Mouse (Mus musculus) kidney, postnatal 4 days (tissue): ENCODE data around the gene Hist1h1c.
"Not testable (repeated sequence)": the region's sequence is repeated elsewhere in the genome, so short reads cannot be mapped to it uniquely, and the experiment has no call there.

Source experiments
- DNase-seq, 2 experiments: peaks; one replicate each; pipeline ENCODE4 v3.0.0; 2021; ENCODE audit warnings: mixed read lengths in 2 of 2

Gene Hist1h1c

DNA sequence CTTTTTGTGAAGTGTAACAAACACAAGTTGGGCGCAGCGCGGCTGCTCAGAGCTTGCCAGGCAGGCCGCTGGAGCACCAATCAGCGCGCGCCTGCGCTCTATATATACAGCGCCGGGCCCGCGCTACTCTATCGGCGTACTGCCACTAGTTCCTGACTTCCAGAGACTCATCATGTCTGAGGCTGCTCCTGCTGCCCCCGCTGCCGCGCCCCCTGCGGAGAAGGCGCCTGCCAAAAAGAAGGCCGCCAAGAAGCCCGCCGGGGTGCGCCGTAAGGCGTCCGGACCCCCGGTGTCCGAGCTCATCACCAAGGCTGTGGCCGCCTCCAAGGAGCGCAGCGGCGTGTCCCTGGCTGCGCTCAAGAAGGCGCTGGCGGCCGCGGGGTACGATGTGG lies at the start of gene Hist1h1c:
TSS of gene Hist1h1c (plus strand) at position 132 of the 392 bp plus-strand sequence.
- peak; percentile 91 to 95 for DNase-seq

DNA sequence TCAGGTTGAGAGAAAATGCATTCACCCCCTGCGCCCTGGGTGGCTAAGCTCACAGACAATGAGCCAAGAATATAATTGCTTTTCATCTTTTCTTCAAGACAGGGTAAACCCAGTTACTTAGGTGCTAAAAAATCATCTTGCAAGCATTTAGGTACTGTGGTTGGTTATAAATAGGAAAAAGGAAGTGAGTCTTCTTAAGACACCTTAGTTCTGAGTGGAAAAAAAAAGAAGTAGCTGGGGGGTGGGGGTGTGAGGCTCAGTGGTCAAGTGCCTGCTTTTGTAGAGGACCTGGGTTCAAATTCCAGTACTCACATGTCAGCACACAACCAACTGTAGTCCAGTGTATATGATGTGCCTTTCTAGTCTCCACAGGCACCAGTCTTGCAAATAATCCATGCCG lies 49.7 kb upstream of the Hist1h1c start:
- no peak for DNase-seq

DNA sequence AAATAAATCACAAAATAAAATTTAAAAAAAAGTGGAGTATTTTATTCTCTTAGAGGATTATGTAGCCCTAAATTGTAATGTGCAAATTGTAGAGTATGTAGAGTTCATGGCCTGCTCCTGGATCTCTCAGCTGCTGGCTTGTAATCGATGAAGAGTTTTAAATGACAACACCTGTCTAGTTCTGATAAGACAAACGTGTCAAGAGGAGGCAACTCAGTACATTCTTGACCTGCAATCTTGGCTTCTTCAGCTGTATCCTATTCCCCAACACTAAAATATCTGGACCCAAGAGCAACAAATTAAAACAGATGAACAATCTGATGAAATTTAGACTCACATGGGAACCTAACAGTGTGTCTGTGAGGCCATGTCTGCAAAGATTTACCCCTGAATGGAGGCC lies 49.1 kb upstream of the Hist1h1c start:
- no peak for DNase-seq

DNA sequence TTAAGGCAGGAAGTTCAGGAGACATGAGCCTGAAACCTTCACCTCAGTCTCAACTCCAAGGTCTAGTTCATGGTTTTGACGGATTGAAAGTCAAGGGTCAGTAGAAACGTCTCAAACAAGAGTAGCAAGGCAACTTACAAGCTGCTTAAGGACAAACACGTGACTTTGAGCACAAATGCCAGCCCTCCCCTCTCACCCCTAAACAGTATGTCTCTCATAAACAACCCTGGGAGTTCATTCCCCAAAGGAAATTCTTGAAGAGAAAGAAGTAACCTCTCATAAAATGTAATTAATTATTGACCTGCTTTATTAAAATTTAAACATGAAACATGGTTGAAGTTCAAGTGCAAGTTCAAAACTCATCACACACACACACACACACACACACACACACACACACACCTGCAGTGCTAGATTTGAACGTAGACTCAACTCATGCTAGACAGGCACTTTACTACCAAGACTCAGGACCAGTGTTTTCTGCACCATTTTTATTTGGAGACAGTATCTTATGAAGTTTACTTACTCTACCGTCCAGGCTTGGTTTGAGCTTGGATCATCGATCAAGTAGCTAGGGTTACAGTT lies 44.7 kb upstream of the Hist1h1c start:
- DNase-seq = peak in 1 of 2 experiments; percentile 19

DNA sequence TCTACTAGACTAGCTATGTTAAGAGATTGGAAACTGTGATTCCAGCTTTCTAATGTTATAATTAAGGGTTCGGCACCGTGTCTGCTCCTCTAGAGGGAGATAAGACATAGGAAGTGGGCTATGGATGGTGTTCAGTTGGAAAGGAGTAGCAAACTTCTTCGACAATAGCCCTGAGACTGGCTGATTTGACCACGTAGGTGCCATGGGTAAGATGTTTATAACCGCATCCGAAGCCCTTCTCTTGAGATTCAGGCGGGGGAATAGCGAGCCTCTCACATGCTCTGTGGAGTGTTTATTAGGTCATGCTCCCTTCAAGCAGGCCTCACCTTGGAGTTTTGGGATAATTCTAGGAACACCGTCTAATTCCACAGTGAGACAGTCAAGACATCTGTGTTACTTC lies 43.7 kb upstream of the Hist1h1c start:
- DNase-seq = no peak

DNA sequence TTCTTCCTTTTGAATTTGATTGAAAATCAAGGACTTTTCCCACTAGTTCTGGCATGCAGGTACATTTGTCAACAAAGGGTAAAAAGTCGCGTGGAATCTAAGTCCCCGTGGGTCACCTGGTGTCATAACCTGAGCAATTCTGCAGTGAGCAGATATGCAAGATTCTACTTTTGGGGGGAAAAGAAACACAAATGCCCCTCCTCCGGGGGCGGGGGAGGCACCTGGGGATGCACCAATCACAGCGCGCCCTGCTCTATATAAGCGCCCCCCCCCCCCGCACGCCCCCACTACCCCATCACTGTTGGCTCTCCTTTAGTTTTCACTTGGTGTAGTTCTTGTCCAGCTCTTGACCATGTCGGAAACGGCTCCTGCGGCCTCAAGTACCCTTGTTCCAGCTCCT lies 43.1 kb upstream of the Hist1h1c start, which contains the start of gene Hist1h1t:
TSS of gene Hist1h1t (plus strand) at position 301 of the 400 bp plus-strand sequence.
- DNase-seq = no peak

DNA sequence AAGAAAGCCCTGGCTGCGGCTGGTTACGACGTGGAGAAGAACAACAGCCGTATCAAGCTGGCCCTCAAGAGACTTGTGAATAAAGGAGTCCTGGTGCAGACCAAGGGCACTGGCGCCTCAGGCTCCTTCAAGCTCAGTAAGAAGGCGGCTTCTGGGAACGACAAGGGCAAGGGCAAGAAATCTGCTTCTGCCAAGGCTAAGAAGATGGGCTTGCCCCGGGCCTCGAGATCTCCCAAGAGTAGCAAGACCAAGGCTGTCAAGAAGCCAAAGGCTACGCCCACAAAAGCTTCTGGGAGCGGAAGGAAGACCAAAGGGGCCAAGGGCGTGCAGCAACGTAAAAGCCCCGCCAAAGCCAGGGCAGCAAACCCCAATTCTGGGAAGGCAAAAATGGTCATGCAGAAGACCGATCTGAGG lies 42.5 kb upstream of the Hist1h1c start:
- DNase-seq = no peak

DNA sequence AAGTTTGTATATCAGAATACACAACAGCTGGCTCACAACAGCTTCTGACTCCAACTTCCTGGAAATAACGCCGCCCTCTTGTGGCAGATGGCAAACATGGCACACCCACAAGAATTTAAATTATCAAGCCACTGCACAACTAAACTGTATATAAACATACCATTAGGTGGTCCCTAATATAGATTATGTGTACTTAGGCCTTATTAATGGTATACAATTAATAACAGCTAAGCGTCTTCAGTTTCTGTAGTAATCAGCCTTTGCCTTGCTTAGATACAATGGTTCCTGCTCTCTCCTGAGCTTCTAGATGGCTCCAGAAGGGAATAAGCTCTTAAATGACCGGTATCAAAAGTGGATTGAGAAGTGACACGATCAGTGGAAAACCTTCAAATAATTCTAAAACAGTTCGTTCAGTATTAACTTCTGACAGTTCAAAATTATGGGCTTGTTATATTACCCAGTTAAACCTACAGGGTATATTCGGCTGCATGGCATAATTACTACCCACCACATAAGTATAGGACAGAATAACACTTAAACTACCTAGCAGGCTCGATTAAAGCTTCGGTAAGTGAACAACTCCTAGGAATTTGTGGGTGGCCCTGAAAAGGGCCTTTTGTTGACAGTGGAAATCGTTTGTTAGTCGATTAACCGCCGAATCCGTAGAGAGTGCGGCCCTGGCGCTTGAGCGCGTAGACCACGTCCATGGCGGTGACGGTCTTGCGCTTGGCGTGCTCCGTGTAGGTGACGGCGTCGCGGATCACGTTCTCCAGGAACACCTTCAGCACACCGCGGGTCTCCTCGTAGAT lies 40.9 kb upstream of the Hist1h1c start:
- peak; percentile 75 to 82 for DNase-seq

DNA sequence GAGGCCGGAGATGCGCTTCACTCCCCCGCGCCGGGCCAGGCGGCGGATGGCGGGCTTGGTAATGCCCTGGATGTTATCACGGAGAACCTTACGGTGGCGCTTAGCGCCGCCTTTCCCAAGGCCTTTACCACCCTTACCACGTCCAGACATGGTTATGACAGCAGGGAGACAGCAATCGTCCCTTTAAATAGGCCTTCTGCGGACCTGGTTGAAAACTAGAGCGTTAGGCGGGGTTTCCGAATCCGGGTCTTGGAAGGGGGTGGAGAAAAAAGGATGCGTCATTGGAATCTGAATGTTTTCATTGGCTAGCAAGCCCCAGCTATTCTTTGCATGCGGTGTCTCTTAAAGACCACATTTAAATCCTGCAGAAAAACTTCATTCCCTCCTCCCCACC lies 40.3 kb upstream of the Hist1h1c start, which contains the start of gene Hist1h4c:
TSS of gene Hist1h4c (minus strand) at position 155 of the 394 bp plus-strand sequence.
- peak; percentile 97 to 98 for DNase-seq

DNA sequence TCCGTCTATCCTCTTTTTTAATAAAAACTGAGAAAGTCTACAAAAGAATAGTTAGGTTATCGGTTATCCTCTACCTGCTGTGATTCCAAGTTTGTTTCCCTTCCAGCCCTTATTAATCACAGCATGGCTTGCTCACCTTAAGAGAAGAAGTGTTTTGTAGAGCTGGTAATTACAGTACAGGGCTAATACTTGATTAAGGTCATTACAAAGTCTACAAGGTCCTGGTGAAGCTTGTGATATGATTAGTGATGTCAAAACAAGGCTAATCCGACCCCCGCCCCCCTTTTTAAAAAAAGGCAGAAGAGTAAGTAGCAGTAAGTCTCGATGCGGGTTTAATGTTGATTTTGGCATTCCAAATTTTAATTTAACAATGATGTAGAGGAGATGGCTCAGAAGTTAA lies 39.6 kb upstream of the Hist1h1c start:
- no peak for DNase-seq

DNA sequence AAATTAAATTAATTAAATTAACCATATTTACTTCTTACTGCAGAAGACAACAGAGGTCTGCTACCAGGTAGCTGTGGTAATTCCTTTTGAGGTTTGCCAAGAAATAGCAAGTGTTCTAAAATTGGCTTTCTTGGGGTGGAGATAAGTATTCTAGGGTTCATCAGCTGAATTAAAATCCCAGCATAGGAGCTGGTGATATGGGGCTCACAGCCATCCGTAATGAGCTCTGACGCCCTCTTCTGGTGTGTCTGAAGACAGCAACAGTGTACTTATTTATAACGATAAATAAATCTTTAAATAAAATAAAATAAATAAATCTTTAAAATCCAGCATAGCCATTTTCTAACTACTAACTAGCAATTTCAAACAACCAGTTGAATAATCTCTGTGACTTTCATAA lies 38.8 kb upstream of the Hist1h1c start:
- DNase-seq = no peak

DNA sequence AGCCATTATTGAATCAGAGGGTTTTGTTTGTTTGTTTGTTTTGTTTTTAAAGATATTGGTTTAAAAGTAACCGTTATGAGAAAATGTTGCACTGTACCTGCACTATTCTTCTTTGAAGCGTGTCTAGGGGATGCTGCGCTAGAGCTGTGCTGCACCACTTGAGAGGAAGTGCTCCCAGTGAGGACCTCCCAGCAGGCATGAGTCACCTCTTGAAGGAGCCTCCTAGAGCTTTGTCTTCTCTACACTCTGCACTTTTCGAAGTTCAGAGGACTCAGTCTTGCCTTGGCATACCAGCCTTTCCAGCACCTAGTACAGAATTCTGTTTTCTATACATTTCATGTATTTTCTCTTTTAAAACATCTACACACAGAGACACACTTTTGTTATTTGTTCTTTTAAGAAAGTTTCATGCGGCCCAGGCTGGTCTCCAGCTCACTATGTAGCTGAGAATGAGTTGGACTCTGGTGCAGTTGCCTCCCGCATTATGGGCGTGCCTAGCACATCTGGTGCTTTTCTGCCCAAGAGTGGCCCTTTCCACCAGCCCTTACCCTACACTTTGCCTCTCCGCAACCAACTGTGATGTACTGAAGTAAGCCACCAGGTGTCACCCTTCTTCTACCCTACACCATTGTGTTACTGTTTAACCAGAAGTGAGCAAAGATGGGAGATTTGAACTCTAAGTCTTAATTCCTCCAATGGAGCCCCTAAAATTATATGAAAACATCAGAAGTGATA lies 37.7 kb upstream of the Hist1h1c start:
- DNase-seq = peak; percentile 70 to 78

DNA sequence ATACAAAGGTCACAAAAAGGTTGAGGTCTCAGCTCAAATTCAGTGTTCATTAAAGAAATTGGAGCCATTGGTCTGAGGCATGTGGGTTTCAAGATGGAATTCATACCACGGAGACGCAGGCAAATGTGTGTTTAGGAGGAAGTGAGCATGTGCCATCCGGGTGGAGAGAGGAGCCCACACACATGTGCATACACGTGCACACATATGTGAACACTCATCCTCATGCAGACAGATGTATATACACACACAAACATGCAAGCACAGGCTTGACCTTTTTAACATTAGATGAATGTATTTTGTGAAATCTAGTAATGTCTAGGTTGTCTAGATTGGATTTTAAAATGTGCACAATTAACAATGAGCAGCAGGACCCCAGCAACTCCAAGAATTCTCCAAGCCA lies 36.4 kb upstream of the Hist1h1c start:
- no peak for DNase-seq

DNA sequence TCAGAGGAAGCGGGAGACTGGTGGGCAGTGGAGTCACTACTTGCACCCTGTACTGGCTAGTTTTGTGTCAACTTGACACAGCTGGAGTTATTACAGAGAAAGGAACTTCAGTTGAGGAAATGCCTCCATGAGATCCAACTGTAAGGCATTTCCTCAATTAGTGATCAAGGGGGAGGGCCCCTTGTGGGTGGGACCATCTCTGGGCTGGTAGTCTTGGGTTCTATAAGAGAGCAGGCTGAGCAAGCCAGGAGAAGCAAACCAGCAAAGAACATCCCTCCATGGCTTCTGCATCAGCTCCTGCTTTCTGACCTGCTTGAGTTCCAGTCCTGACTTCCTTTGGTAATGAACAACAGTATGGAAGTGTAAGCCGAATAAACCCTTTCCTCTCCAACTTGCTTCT lies 35.8 kb upstream of the Hist1h1c start:
- DNase-seq = not testable (repeated sequence)

DNA sequence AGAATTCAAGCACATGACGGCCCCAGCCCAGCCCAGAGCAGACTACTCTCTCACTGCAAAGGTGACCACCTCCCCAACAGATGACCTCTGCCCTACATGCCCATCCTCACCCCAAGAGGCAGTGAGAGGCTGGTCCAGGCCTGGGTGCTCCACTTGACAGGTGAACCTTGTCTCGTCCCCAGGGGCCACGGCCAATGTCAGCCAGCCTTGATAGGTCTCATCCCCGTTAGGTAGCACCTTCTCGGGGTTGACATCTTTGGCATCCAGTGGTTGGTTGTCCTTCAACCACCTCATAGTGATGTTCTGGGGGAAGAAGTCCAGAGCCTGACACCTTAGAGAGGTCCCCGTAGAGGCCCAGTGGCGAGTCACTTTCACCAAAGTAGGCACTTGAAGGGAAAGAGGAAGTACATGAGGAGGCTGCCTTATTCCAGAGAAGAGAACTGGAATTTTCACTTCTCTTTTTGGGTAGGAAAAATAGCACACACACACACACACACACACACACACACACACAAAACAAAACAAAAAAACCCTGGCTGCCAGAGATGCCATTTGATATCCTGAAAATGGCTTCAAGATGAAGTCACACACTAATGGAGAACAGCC lies 32.8 kb upstream of the Hist1h1c start:
- no peak for DNase-seq

DNA sequence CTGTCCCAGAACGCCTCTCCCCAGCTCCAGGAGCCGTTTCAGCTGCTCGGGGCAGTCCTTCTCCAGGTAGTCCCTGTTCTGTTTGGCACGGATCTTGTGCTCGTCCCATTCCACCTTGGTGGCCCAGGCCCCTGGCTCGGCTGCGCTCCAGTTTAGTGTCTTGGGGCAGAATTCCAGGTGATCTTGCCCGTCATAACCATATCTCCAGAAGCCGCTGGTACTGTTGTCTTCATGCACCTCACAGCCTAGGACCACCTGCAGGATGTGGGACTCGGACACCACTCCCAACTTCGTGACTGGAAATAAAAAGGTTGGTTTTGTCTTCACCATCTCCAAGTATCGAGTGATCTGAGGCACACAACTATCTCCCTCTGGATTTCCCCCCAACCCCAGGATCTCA lies 31.8 kb upstream of the Hist1h1c start:
- DNase-seq = no peak

DNA sequence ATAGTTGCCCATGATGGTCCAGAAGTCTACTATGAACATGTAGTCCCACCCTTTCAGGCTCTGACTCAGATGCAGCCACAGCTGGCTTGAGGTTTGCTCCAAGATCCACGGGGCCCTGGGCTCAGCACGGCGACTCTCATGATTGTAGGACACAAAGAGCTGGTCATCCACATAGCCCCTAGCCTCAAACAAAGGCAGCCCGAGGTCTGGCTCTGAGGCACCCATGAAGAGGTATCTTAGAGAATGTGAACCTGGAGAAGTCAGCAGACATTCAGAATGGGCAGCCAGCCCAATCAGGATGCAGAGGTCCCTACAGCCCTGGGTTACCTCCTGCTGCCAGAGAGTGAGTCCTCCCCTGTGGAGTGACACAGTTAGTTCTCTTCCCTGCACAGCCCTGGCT lies 30.6 kb upstream of the Hist1h1c start:
- no peak for DNase-seq

DNA sequence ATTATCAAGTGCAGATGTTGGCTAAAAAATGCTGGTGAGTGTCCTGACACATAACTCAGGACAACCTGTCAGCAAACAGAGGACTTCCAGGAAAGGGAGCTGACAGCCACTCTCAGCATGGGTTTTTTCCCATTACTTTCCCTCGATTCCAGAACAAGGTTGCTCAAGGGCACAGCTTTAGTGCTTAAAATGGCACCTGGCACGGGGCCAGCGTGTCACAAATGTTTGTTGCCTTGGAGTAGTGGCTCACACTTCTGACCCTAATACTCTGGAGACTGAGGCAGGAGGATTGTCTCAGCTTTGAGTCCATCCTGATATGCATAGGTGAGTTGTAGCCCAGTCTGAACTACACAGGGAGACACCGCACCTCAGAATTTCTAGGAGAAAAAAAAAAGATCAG lies 30.0 kb upstream of the Hist1h1c start:
- no peak for DNase-seq

DNA sequence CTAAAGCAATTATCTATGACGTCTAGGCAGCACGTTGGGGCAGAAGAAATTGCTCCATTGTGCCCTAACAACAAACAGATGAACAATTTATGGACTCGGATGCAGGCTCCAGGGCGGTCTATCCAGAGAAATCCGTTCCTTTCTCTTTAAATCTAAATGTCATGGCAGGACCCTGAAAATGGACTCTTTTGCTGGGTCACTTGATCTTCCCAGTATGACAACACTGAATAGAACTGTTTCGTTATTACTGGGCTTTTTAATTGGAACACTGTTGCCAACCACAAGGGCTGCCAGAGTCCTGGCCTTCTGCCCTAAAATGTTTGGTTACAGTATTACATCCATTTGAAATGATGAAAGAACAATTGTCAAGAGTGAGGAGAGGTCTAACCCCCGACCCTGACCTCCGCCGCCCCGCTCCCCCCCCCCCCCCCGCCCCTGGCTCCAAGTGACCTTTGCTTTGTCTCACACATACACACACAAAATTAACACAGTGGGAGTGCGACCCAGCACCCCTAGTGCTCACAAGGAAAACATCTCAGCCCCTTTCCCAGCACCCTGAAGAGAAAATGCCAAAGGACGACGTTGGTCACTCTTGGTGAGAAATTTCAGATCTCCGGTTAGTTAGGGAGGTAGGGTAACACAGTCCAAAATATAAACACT lies 28.8 kb upstream of the Hist1h1c start:
- DNase-seq = no peak

DNA sequence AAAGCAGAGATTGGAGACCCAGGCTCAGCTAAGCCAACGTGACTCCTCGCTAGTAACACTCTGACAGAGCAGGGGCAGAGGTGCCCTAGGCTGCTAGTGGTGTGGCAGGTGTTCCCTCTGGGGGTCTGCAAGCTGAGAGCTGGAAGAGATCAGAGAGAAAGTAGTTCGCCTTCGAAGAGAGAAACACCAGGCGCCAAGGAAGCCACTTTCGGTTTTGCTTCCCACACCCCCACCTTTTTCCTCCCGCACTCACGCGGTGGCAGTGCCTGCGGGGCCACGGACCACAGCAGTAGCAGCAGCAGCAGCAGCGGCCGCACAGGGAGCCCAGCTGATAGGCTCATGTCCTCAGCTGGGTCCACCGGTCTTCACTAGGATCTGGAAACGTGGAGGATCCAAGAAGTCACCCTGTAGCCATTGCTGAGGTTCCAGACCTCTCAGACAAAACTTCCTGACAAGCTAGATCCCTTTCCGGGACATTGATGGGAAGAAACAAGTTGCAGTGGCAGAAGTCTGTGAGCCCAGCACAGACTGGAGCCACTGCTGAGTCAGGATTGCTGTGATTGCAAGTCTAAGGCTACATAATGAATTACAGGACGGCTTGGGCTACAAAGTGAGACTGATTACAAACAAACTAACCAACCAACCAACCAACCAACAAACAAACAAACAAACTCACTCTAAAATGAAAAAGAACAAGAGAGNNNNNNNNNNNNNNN lies 28.1 kb upstream of the Hist1h1c start, which contains the start of gene Hfe:
TSS of gene Hfe (minus strand) at position 481 of the 716 bp plus-strand sequence.
- peak; percentile 61 to 76 for DNase-seq

DNA sequence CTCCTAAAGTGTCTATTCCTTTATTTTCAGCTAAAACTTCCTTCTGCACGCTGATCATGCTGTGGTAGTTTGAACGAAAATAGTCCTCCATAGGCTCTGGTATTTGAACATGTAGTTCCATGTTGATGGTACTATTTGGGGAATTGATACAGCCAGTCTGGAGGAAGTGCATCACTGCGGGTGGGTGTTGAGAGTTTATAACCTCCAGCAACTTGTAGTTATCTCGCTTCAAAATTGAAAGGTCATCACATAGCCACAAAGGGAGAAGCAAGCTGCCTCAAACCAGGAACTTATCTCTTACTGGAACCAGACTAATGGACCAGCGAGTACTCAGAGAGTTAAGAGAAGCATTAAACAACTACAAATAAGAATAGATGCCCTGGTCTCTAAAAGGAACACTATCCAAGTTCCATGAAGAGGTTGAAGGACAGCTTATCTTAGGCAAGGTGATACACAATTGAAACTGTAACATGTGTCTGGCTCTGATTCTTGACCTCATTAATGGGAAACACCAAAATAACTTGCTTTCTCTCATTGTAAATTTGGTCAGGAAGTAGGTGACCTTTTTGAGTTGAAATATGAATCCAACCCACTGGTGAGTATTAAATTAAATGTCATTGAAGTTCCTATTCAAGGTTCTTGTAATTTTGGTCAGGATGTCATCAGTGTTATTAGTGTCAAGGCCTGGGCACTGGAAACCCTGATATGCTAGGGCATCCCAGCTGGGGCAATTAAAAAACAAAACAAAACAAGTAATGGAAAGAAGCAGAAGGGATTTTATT lies 22.2 kb upstream of the Hist1h1c start:
- DNase-seq = no peak
